26 mouse cellular contexts compared by ENCODE assay signal in genomic region chr16:83071488-83071887, GRCm38 (mm10).
DNase-seq lines count a peak whose midpoint lies in the region; ATAC-seq and TF ChIP-seq lines count a peak whose summit lies in the region.
"Had no signal": no experiment of that assay in that cellular context is flagged by ENCODE, and none has a peak within 500 bp of the region (broad histone marks: within the 10 kb centered on the region; RNA-seq: fewer than 3 reads in every experiment).

No protein-coding gene starts in this region.

- no peaks in the 10 kb centered on the region for H3K36me3 ChIP-seq in forebrain, embryonic 13.5 days (ENCODE audit: poor library complexity, severe bottlenecking)
- no peaks in the 10 kb centered on the region for H3K36me3 ChIP-seq in forebrain, embryonic 12.5 days (replicated peaks)
- H3K36me3 ChIP-seq in forebrain, embryonic 16.5 days (ENCODE audit: control insufficient read depth, insufficient read depth), result no peaks in the 10 kb centered on the region
- no peaks in the 10 kb centered on the region for H3K36me3 ChIP-seq in intestine, embryonic 16.5 days (ENCODE audit: control insufficient read depth, insufficient read depth, low read length)
- H3K36me3 ChIP-seq: embryonic facial prominence, embryonic 12.5 days; embryonic facial prominence, embryonic 15.5 days; heart, embryonic 10.5 days; heart, embryonic 13.5 days had no signal

- WGBS in forebrain, embryonic 13.5 days, result 68% methylated on average over 2 of the region's 2 CpGs
- WGBS in forebrain, embryonic 12.5 days, result 72% methylated on average over 2 of the region's 2 CpGs
- 50% methylated on average over 2 of the region's 2 CpGs for WGBS in forebrain, embryonic 16.5 days
- 77% methylated on average over 2 of the region's 2 CpGs for WGBS in cerebellum, adult 2 months
- WGBS in intestine, embryonic 16.5 days, result 74% methylated on average over 2 of the region's 2 CpGs

- H3K9me3 ChIP-seq in forebrain, embryonic 13.5 days (replicated peaks), result no peaks in the 10 kb centered on the region
- no peaks in the 10 kb centered on the region for H3K9me3 ChIP-seq in forebrain, embryonic 12.5 days
- no peaks in the 10 kb centered on the region for H3K9me3 ChIP-seq in forebrain, embryonic 16.5 days (ENCODE audit: control insufficient read depth, low read length)
- H3K9me3 ChIP-seq in intestine, embryonic 16.5 days (ENCODE audit: control insufficient read depth, low read length), result no peaks in the 10 kb centered on the region
- H3K9me3 ChIP-seq: embryonic facial prominence, embryonic 12.5 days; embryonic facial prominence, embryonic 15.5 days; heart, embryonic 10.5 days; heart, embryonic 13.5 days had no signal

- ATAC-seq in forebrain, embryonic 13.5 days, result peak; percentile 48
- no peak for ATAC-seq in forebrain, embryonic 12.5 days (ENCODE audit: low FRiP score)
- ATAC-seq in forebrain, embryonic 16.5 days, result peak; percentile 58; the same call in 1 of the 2 replicates
- no peak for ATAC-seq in intestine, embryonic 16.5 days
- ATAC-seq: activated CD4-positive, CD25-positive, alpha-beta regulatory T cell, adult 4 months; hindbrain, postnatal 0 days; inflammation-experienced regulatory T-cells, adult 6 months; intestine, postnatal 0 days had no signal

- peak; percentile 1 for DNase-seq in brain, adult 2 months (ENCODE audit: low read depth, low spot score)
- no peak for DNase-seq in cerebellum, adult 2 months
- DNase-seq: adrenal gland, adult 8-10 months; adrenal gland, postnatal 25 days; cerebellum, adult 11-12 months; cerebellum, adult 9-10 months; cerebellum, postnatal 25 days; gastrocnemius, postnatal 10 days; gastrocnemius, postnatal 36 days; heart, adult 2 months; heart, postnatal 14 days; heart, postnatal 4 days; kidney, adult 2 months had no signal

- H3K4me1 ChIP-seq in forebrain, embryonic 13.5 days, result no peaks in the 10 kb centered on the region
- no peaks in the 10 kb centered on the region for H3K4me1 ChIP-seq in forebrain, embryonic 12.5 days
- no peaks in the 10 kb centered on the region for H3K4me1 ChIP-seq in forebrain, embryonic 16.5 days (replicated peaks; ENCODE audit: control insufficient read depth, insufficient read depth, low read length)
- H3K4me1 ChIP-seq in cerebellum, adult 2 months (ENCODE audit: control insufficient read depth, insufficient read depth, low read length), result no peaks in the 10 kb centered on the region
- H3K4me1 ChIP-seq in intestine, embryonic 16.5 days (ENCODE audit: control insufficient read depth, insufficient read depth, low read length), result no peaks in the 10 kb centered on the region
- H3K4me1 ChIP-seq: embryonic facial prominence, embryonic 12.5 days; embryonic facial prominence, embryonic 15.5 days; heart, embryonic 10.5 days; heart, embryonic 13.5 days had no signal

- H3K4me2 ChIP-seq in forebrain, embryonic 13.5 days, result no peak overlapping the region
- H3K4me2 ChIP-seq in forebrain, embryonic 12.5 days, result no peak overlapping the region
- H3K4me2 ChIP-seq in forebrain, embryonic 16.5 days (ENCODE audit: low read length), result no peak overlapping the region
- no peak overlapping the region for H3K4me2 ChIP-seq in intestine, embryonic 16.5 days (ENCODE audit: low read depth, low read length)
- H3K4me2 ChIP-seq: embryonic facial prominence, embryonic 12.5 days; embryonic facial prominence, embryonic 15.5 days; heart, embryonic 13.5 days; hindbrain, embryonic 14.5 days had no signal

- no peaks in the 10 kb centered on the region for H3K27me3 ChIP-seq in forebrain, embryonic 13.5 days
- H3K27me3 ChIP-seq in forebrain, embryonic 12.5 days, result no peaks in the 10 kb centered on the region
- no peaks in the 10 kb centered on the region for H3K27me3 ChIP-seq in forebrain, embryonic 16.5 days (replicated peaks; ENCODE audit: control insufficient read depth, insufficient read depth, low read length)
- H3K27me3 ChIP-seq in cerebellum, adult 2 months (ENCODE audit: control insufficient read depth, insufficient read depth, low read length), result no peaks in the 10 kb centered on the region
- H3K27me3 ChIP-seq in intestine, embryonic 16.5 days (replicated peaks; ENCODE audit: control insufficient read depth, insufficient read depth, low read length), result no peaks in the 10 kb centered on the region
- H3K27me3 ChIP-seq: embryonic facial prominence, embryonic 12.5 days; embryonic facial prominence, embryonic 15.5 days; heart, embryonic 13.5 days had no signal

- no peak overlapping the region for H3K4me3 ChIP-seq in forebrain, embryonic 13.5 days
- no peak overlapping the region for H3K4me3 ChIP-seq in forebrain, embryonic 12.5 days (replicated peaks)
- no peak overlapping the region for H3K4me3 ChIP-seq in forebrain, embryonic 16.5 days (replicated peaks; ENCODE audit: low read length)
- H3K4me3 ChIP-seq in cerebellum, adult 2 months (replicated peaks; ENCODE audit: insufficient read depth, low read depth, low read length), result no peak overlapping the region
- no peak overlapping the region for H3K4me3 ChIP-seq in intestine, embryonic 16.5 days (ENCODE audit: low read length)
- H3K4me3 ChIP-seq: embryonic facial prominence, embryonic 12.5 days; embryonic facial prominence, embryonic 15.5 days; heart, adult 2 months; heart, embryonic 10.5 days; heart, embryonic 13.5 days had no signal

- no peak overlapping the region for H3K27ac ChIP-seq in forebrain, embryonic 13.5 days
- no peak overlapping the region for H3K27ac ChIP-seq in forebrain, embryonic 12.5 days
- no peak overlapping the region for H3K27ac ChIP-seq in forebrain, embryonic 16.5 days (ENCODE audit: low read length)
- no peak overlapping the region for H3K27ac ChIP-seq in cerebellum, adult 2 months (ENCODE audit: insufficient read depth, low read length)
- H3K27ac ChIP-seq in intestine, embryonic 16.5 days (ENCODE audit: low read length), result no peak overlapping the region
- H3K27ac ChIP-seq: embryonic facial prominence, embryonic 12.5 days; embryonic facial prominence, embryonic 15.5 days; heart, adult 2 months; heart, embryonic 10.5 days; heart, embryonic 13.5 days; hindbrain, embryonic 14.5 days; hindbrain, postnatal 0 days had no signal

- TF ChIP-seq POLR2A in cerebellum, adult 2 months (IDR thresholded peaks at IDR 0.05; ENCODE audit: borderline replicate concordance, insufficient read depth, low read length), result no peak

- TF ChIP-seq CTCF in cerebellum, adult 2 months (IDR thresholded peaks at IDR 0.05; ENCODE audit: borderline replicate concordance, insufficient read depth, low read depth, low read length), result no peak

- H3K9ac ChIP-seq in forebrain, embryonic 13.5 days, result no peak overlapping the region
- no peak overlapping the region for H3K9ac ChIP-seq in forebrain, embryonic 12.5 days
- no peak overlapping the region for H3K9ac ChIP-seq in forebrain, embryonic 16.5 days (replicated peaks; ENCODE audit: low read depth, low read length)
- no peak overlapping the region for H3K9ac ChIP-seq in intestine, embryonic 16.5 days (ENCODE audit: low read depth, low read length)
- H3K9ac ChIP-seq: embryonic facial prominence, embryonic 12.5 days; embryonic facial prominence, embryonic 15.5 days; heart, embryonic 13.5 days; hindbrain, embryonic 14.5 days had no signal

Comparison
In these comparisons a context has a peak if more than half of its experiments do, and no peak if none do; other contexts are left out.
1. ATAC-seq: peak in forebrain, embryonic 13.5 days (single experiment) and forebrain, embryonic 16.5 days (single experiment); none in forebrain, embryonic 12.5 days (single experiment) and intestine, embryonic 16.5 days (single experiment).